Mouse (Mus musculus) limb, embryonic 12.5 days (tissue): ENCODE measurements around the gene Fam81b. TPM values are rescaled to one million over a fixed set of nuclear protein-coding genes. Genes with fewer than 3 reads are reported as not detected.

ENCODE experiments used
- ATAC-seq: fragments of 200-750 bp; cut with Nextera tagmentation; 2 replicates; pipeline ENCODE4 v1.8.0; 2017; ENCODE audit warnings: low read depth, moderate TSS enrichment; ENCODE audit not compliant: insufficient number of reproducible peaks, insufficient read depth, low FRiP score, low TSS enrichment
- H3K27ac ChIP-seq: fragments of 300-500 bp; sonication (generic); 2 replicates; pipeline ENCODE4 v1.5.1; 2016; ENCODE audit warnings: mild to moderate bottlenecking, moderate library complexity
- H3K27me3 ChIP-seq: fragments of 300-500 bp; sonication (generic); 2 replicates; pipeline ENCODE4 v1.6.1; 2016; ENCODE audit warnings: mild to moderate bottlenecking, moderate library complexity
- H3K36me3 ChIP-seq: fragments of 300-500 bp; sonication (generic); 2 replicates; pipeline ENCODE4 v1.6.1; 2016; ENCODE audit warnings: mild to moderate bottlenecking, moderate library complexity
- H3K4me1 ChIP-seq: fragments of 300-500 bp; sonication (generic); replicated peaks from 2 replicates; pipeline ENCODE4 v1.6.1; 2016
- H3K4me2 ChIP-seq: fragments of 300-500 bp; sonication (generic); 2 replicates; pipeline ENCODE4 v1.6.1; 2016; ENCODE audit warnings: mild to moderate bottlenecking, moderate library complexity
- H3K4me3 ChIP-seq: fragments of 300-500 bp; sonication (generic); replicated peaks from 2 replicates; pipeline ENCODE4 v1.5.1; 2016; ENCODE audit warnings: mild to moderate bottlenecking
- H3K9ac ChIP-seq: fragments of 300-500 bp; sonication (generic); replicated peaks from 2 replicates; pipeline ENCODE4 v1.6.1; 2016; ENCODE audit warnings: mild to moderate bottlenecking, moderate library complexity
- H3K9me3 ChIP-seq: fragments of 300-500 bp; sonication (generic); 2 replicates; pipeline ENCODE4 v1.6.1; 2016; ENCODE audit warnings: mild to moderate bottlenecking, moderate library complexity
- WGBS: fragments of 180-500 bp; shearing (Covaris S2); methylation state at CpG from one replicate; pipeline ENCODE4 v1.1.7; 2016; 5-methylcytosine and 5-hydroxymethylcytosine counted together
- polyA plus RNA-seq: library from polyadenylated mRNA; unstranded; fragments of >200 nt; fragmentation: Nextera tagmentation; extraction: Ambion mirVana; gene quantifications from 2 replicates; pipeline ENCODE4 v1.2.1, GENCODE M21; 2016

Gene Fam81b
- polyA plus RNA-seq, 1 experiment from 2014 or later, result not detected

DNA sequence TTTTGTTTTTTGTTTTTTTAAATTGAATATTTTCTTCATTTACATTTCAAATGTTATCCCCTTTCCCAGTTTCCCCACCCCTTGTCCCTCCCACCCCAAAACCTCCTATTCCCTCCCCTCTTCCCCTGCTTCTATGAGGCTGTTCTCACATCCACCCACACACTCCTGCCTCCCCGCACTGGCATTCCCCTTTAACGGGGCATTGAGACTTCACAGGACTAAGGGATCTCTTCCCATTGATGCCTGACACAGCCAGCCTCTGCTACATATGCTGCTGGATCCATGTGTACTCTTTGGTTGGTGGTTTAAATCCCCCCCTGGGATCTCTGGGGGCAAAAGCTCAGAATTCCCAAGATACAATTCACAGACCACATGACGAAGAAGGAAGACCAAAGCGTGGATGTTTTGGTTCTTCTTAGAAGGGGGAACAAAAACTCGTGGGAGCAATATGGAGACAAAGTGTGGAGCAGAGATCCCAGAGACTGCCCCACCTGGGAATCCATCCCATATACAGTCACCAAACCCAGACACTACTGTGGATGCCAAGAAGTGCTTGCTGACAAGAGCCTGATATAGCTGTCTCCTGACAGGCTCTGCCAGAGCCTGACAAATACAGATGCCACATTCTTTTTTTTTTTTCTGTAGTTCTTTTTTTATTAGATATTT is 40.4 kb downstream of the Fam81b start:
- Histone ChIP-seq H3K4me1 (no peaks in the 10 kb centered on the region), H3K9ac (no peak overlapping the region), H3K9me3 (no peaks in the 10 kb centered on the region), H3K4me2 (no peak overlapping the region), H3K36me3 (no peaks in the 10 kb centered on the region), H3K27me3 (no peaks in the 10 kb centered on the region), H3K4me3 (no peak overlapping the region), H3K27ac (no peak overlapping the region)
- WGBS, result 71% methylated on average over 5 of the region's 5 CpGs
- no peak for ATAC-seq

DNA sequence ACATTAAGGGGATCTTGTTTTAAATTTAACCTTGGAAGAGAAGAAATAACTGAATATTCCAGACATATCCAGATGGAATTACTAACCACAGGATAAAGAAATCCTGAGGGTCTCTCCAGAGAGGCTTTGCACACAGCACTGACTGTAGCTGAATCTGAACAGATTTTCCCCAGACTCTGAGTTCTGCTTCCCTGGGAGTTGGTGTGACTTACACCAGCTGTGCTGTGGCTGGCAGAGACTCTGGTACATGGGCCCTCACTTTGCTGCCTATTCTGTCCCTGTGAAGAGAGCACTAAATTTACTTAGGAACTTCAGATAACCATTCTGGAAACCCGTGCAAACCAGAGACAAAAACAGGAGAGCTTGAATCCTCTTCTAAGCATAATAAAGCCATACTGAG is 46.1 kb downstream of the Fam81b start:
- 60% methylated on average over 1 of the region's 1 CpGs for WGBS
- Histone ChIP-seq H3K27ac (no peak overlapping the region), H3K27me3 (no peaks in the 10 kb centered on the region), H3K4me2 (no peak overlapping the region), H3K9ac (no peak overlapping the region), H3K4me1 (no peaks in the 10 kb centered on the region), H3K36me3 (no peaks in the 10 kb centered on the region), H3K4me3 (no peak overlapping the region), H3K9me3 (no peaks in the 10 kb centered on the region)
- ATAC-seq, result no peak

DNA sequence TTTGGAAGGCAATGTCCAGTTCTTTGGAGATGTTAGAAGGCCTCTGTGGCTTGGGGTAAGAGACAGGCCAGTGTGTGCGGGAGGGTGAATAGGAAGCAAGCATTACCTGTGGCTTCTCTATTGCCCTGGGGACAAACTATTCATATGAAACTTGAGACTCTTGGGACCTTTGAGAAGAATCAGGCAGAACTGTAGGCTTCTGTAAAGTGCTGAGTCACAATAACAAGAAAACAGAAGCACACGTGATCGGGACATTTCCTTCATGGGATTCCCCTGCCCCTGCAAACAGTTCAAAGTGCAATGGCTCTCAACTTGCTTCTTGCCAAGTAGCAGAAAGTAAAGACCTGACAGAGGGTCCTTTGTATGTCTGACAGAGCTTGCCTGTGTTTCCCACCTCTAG is 48.5 kb downstream of the Fam81b start:
- WGBS, result 67% methylated on average over 3 of the region's 3 CpGs
- ATAC-seq, result no peak
- no peaks in the 10 kb centered on the region for H3K4me1 ChIP-seq
- H3K4me2 ChIP-seq, result no peak overlapping the region
- no peak overlapping the region for H3K9ac ChIP-seq
- H3K27ac ChIP-seq, result no peak overlapping the region
- H3K4me3 ChIP-seq, result no peak overlapping the region
- no peaks in the 10 kb centered on the region for H3K27me3 ChIP-seq
- no peaks in the 10 kb centered on the region for H3K9me3 ChIP-seq
- no peaks in the 10 kb centered on the region for H3K36me3 ChIP-seq

GRCm38 (mm10) chr13:76250092-76250491 is 54.8 kb downstream of the Fam81b start:
- peak; percentile 66; the same call in 1 of the 2 replicates for ATAC-seq
- Histone ChIP-seq H3K9me3 (no peaks in the 10 kb centered on the region), H3K27me3 (no peaks in the 10 kb centered on the region), H3K4me3 (no peak overlapping the region), H3K4me2 (no peak overlapping the region), H3K9ac (no peak overlapping the region), H3K36me3 (no peaks in the 10 kb centered on the region), H3K27ac (no peak overlapping the region), H3K4me1 (no peaks in the 10 kb centered on the region)
- WGBS, result 53% methylated on average over 7 of the region's 7 CpGs

- Histone ChIP-seq H3K9ac (no peak overlapping the region), H3K9me3 (no peaks in the 10 kb centered on the region), H3K36me3 (no peaks in the 10 kb centered on the region), H3K4me3 (no peak overlapping the region), H3K4me2 (no peak overlapping the region), H3K27ac (no peak overlapping the region), H3K27me3 (no peaks in the 10 kb centered on the region), H3K4me1 (no peaks in the 10 kb centered on the region)
- no peak for ATAC-seq
- WGBS, result 63% methylated on average over 1 of the region's 1 CpGs
Measured at GRCm38 (mm10) chr13:76249066-76249465, 55.8 kb downstream of the Fam81b start.

GRCm38 (mm10) chr13:76215397-76215796 is 89.5 kb downstream of the Fam81b start:
- 46% methylated on average over 2 of the region's 2 CpGs for WGBS
- Histone ChIP-seq H3K36me3 (no peaks in the 10 kb centered on the region), H3K9me3 (no peaks in the 10 kb centered on the region), H3K4me1 (no peaks in the 10 kb centered on the region), H3K27me3 (no peaks in the 10 kb centered on the region), H3K4me3 (no peak overlapping the region), H3K4me2 (no peak overlapping the region), H3K27ac (no peak overlapping the region), H3K9ac (no peak overlapping the region)
- no peak for ATAC-seq

- 82% methylated on average over 2 of the region's 2 CpGs for WGBS
- no peaks in the 10 kb centered on the region for H3K9me3 ChIP-seq
- no peak overlapping the region for H3K4me2 ChIP-seq
- H3K9ac ChIP-seq, result no peak overlapping the region
- no peaks in the 10 kb centered on the region for H3K36me3 ChIP-seq
- no peaks in the 10 kb centered on the region for H3K4me1 ChIP-seq
- H3K27ac ChIP-seq, result no peak overlapping the region
- no peak overlapping the region for H3K4me3 ChIP-seq
- no peaks in the 10 kb centered on the region for H3K27me3 ChIP-seq
- no peak for ATAC-seq
Measured at GRCm38 (mm10) chr13:76214928-76215327, 89.9 kb downstream of the Fam81b start.

- Histone ChIP-seq H3K36me3 (no peaks in the 10 kb centered on the region), H3K9ac (no peak overlapping the region), H3K9me3 (no peaks in the 10 kb centered on the region), H3K4me2 (no peak overlapping the region), H3K4me1 (no peaks in the 10 kb centered on the region), H3K27ac (no peak overlapping the region), H3K27me3 (no peaks in the 10 kb centered on the region), H3K4me3 (no peak overlapping the region)
- no peak for ATAC-seq
- 95% methylated on average over 4 of the region's 4 CpGs for WGBS
Measured at GRCm38 (mm10) chr13:76199943-76200342, 104.9 kb downstream of the Fam81b start.

DNA sequence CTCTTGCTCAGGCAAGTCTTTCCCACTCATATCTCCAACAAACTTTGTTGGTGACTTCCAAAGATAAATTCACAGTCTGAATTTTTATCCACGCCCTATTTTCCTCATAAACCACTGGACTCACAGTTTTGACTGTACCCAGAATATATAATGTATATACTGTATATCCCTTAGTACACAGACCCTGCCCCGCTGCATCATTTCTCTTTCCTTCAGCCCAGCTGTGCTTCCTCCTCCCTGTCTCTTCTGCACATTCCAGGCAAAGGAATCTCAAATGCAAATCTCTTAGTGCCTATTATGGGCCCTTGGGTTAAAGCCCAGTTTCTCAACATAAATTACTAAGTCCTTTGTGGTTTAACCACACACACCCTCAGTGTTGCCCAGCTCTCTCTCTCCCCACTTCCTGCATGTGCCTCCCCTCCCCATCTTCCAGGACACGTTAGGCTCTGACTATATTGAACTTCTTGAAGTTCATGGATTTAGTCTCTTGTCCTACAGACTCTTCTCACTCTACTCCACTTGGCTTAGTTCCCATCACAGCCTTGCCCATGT is 107.5 kb downstream of the Fam81b start:
- Histone ChIP-seq H3K9ac (no peak overlapping the region), H3K4me3 (no peak overlapping the region), H3K9me3 (no peaks in the 10 kb centered on the region), H3K36me3 (peaks cover 2% of the 10 kb centered on the region; the same call in 1 of the 2 replicates), H3K27me3 (no peaks in the 10 kb centered on the region), H3K4me2 (no peak overlapping the region), H3K27ac (no peak overlapping the region), H3K4me1 (no peaks in the 10 kb centered on the region)
- no peak for ATAC-seq
- 91% methylated on average over 3 of the region's 3 CpGs for WGBS

- Histone ChIP-seq H3K4me3 (no peak overlapping the region), H3K27ac (no peak overlapping the region), H3K27me3 (no peaks in the 10 kb centered on the region), H3K9me3 (no peaks in the 10 kb centered on the region), H3K9ac (no peak overlapping the region), H3K4me1 (no peaks in the 10 kb centered on the region), H3K36me3 (peaks cover 20% of the 10 kb centered on the region), H3K4me2 (no peak overlapping the region)
- no peak for ATAC-seq
- 94% methylated on average over 8 of the region's 8 CpGs for whole genome bisulfite sequencing
Measured at GRCm38 (mm10) chr13:76195431-76196138, 109.3 kb downstream of the Fam81b start.

DNA sequence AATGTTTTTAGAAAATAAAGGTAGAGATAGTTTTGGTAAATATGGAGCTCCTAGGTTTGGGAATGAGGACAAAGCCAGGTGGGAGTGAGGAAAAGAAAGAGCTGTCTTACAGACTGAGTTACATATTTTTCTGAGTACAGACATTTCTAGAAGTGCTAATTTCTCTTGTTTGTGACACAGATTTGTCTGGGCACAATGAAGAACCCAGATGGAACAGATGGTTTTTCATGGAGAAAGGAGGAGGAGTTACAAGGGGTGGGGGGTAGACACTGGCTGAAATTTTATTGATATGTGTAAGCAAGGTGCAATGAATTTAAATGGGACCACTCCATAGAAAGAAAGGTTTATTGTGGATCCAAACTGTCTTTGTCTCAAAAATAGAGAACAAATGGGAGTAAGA is 109.9 kb downstream of the Fam81b start:
- Histone ChIP-seq H3K27me3 (no peaks in the 10 kb centered on the region), H3K4me1 (no peaks in the 10 kb centered on the region), H3K9me3 (no peaks in the 10 kb centered on the region), H3K4me2 (no peak overlapping the region), H3K27ac (no peak overlapping the region), H3K4me3 (no peak overlapping the region), H3K36me3 (peaks cover 25% of the 10 kb centered on the region), H3K9ac (no peak overlapping the region)
- ATAC-seq, result no peak
